Mouse (Mus musculus): Measurements from ENCODE around the gene Tcp1. TPM values are rescaled to one million over a fixed set of nuclear protein-coding genes. Genes with fewer than 3 reads are reported as not detected.
"Not testable (repeated sequence)": the region's sequence is repeated elsewhere in the genome, so short reads cannot be mapped to it uniquely, and the experiment has no call there.

Tcp1 gene
- total RNA-seq, 1 experiment from 2014 or later = 302 TPM

- no peak for ATAC-seq (ENCODE audit: extremely low read depth, insufficient number of reproducible peaks, low FRiP score, poor library complexity, severe bottlenecking)
Measured at GRCm38 (mm10) chr17:12909361-12910280, 5.9 kb upstream of the Tcp1 start, which contains the start of gene Pnldc1. Pnldc1 (minus strand) TSS chr17:12910230.

GRCm38 (mm10) chr17:12910391-12910790, 5.1 kb upstream of the Tcp1 start:
- ATAC-seq (ENCODE audit: extremely low read depth, insufficient number of reproducible peaks, low FRiP score, poor library complexity, severe bottlenecking) = no peak

GRCm38 (mm10) chr17:12915881-12916583, 531 bp downstream of the Tcp1 start, which contains the start of gene Mrpl18:
Mrpl18 (minus strand) TSS chr17:12916345.
- peak; percentile 98 for ATAC-seq (ENCODE audit: extremely low read depth, insufficient number of reproducible peaks, low FRiP score, poor library complexity, severe bottlenecking)

GRCm38 (mm10) chr17:12916588-12917380, 1.3 kb downstream of the Tcp1 start:
- ATAC-seq (ENCODE audit: extremely low read depth, insufficient number of reproducible peaks, low FRiP score, poor library complexity, severe bottlenecking) = no peak

- ATAC-seq (ENCODE audit: extremely low read depth, insufficient number of reproducible peaks, low FRiP score, poor library complexity, severe bottlenecking) = peak; percentile 65
Measured at GRCm38 (mm10) chr17:12921073-12921472, 5.6 kb downstream of the Tcp1 start.

GRCm38 (mm10) chr17:12925001-12925400, 9.5 kb downstream of the Tcp1 start:
- ATAC-seq (ENCODE audit: extremely low read depth, insufficient number of reproducible peaks, low FRiP score, poor library complexity, severe bottlenecking) = no peak

- ATAC-seq (ENCODE audit: extremely low read depth, insufficient number of reproducible peaks, low FRiP score, poor library complexity, severe bottlenecking) = no peak
Measured at GRCm38 (mm10) chr17:12925703-12926180, 10.2 kb downstream of the Tcp1 start.

GRCm38 (mm10) chr17:12931576-12931975, 16.1 kb downstream of the Tcp1 start:
- not testable (repeated sequence) for ATAC-seq (ENCODE audit: extremely low read depth, insufficient number of reproducible peaks, low FRiP score, poor library complexity, severe bottlenecking)

GRCm38 (mm10) chr17:12935719-12936118, 20.2 kb downstream of the Tcp1 start:
- ATAC-seq (ENCODE audit: extremely low read depth, insufficient number of reproducible peaks, low FRiP score, poor library complexity, severe bottlenecking) = no peak

GRCm38 (mm10) chr17:12937412-12937970, 22.0 kb downstream of the Tcp1 start:
- ATAC-seq (ENCODE audit: extremely low read depth, insufficient number of reproducible peaks, low FRiP score, poor library complexity, severe bottlenecking) = no peak

- ATAC-seq (ENCODE audit: extremely low read depth, insufficient number of reproducible peaks, low FRiP score, poor library complexity, severe bottlenecking) = no peak
Measured at GRCm38 (mm10) chr17:12938077-12938476, 22.6 kb downstream of the Tcp1 start.

GRCm38 (mm10) chr17:12939377-12940148, 24.1 kb downstream of the Tcp1 start:
- ATAC-seq (ENCODE audit: extremely low read depth, insufficient number of reproducible peaks, low FRiP score, poor library complexity, severe bottlenecking) = not testable (repeated sequence)

GRCm38 (mm10) chr17:12940151-12940805, 24.8 kb downstream of the Tcp1 start, which contains the start of gene Acat3:
Acat3 (minus strand) TSS chr17:12940600.
- 0 out of 2 replicates have a peak, but pooled peaks have one; percentile 23 for ATAC-seq (ENCODE audit: extremely low read depth, insufficient number of reproducible peaks, low FRiP score, poor library complexity, severe bottlenecking)

- ATAC-seq (ENCODE audit: extremely low read depth, insufficient number of reproducible peaks, low FRiP score, poor library complexity, severe bottlenecking) = no peak
Measured at GRCm38 (mm10) chr17:12941543-12942260, 26.2 kb downstream of the Tcp1 start.

- no peak for ATAC-seq (ENCODE audit: extremely low read depth, insufficient number of reproducible peaks, low FRiP score, poor library complexity, severe bottlenecking)
Measured at GRCm38 (mm10) chr17:12942459-12943162, 27.1 kb downstream of the Tcp1 start.

GRCm38 (mm10) chr17:12949669-12950068, 34.2 kb downstream of the Tcp1 start:
- ATAC-seq (ENCODE audit: extremely low read depth, insufficient number of reproducible peaks, low FRiP score, poor library complexity, severe bottlenecking) = no peak

Data from neutrophil, adult 5-6 weeks (primary cell).